Comparison of ENCODE assay signal across 8 mouse cellular contexts in genomic region chr1:71531653-71532052, GRCm38 (mm10). TPM values are rescaled to one million over a fixed set of nuclear protein-coding genes. Genes with fewer than 3 reads are reported as not detected.
DNase-seq lines count a peak whose midpoint lies in the region; ATAC-seq and TF ChIP-seq lines count a peak whose summit lies in the region.

No protein-coding gene starts in this region.

- H3K9ac ChIP-seq in forebrain, embryonic 12.5 days, result no peak overlapping the region
- H3K9ac ChIP-seq in midbrain, postnatal 0 days (replicated peaks; ENCODE audit: low read length, poor library complexity, severe bottlenecking), result no peak overlapping the region
- H3K9ac ChIP-seq in midbrain, embryonic 11.5 days (ENCODE audit: low read length), result no peak overlapping the region
- no peak overlapping the region for H3K9ac ChIP-seq in intestine, postnatal 0 days (ENCODE audit: low read depth, low read length)

- peak; percentile 50 for TF ChIP-seq CTCF in midbrain, postnatal 0 days (IDR thresholded peaks at IDR 0.05)
- peak; percentile 85 for TF ChIP-seq CTCF in intestine, postnatal 0 days (IDR thresholded peaks at IDR 0.05; ENCODE audit: low read depth)

- no peak overlapping the region for H3K4me2 ChIP-seq in forebrain, embryonic 12.5 days
- no peak overlapping the region for H3K4me2 ChIP-seq in midbrain, postnatal 0 days (ENCODE audit: low read depth, low read length, poor library complexity, severe bottlenecking)
- no peak overlapping the region for H3K4me2 ChIP-seq in midbrain, embryonic 11.5 days
- H3K4me2 ChIP-seq in intestine, postnatal 0 days (replicated peaks; ENCODE audit: low read depth), result no peak overlapping the region

- no peaks in the 10 kb centered on the region for H3K9me3 ChIP-seq in forebrain, embryonic 10.5 days
- H3K9me3 ChIP-seq in forebrain, embryonic 12.5 days, result no peaks in the 10 kb centered on the region
- no peaks in the 10 kb centered on the region for H3K9me3 ChIP-seq in midbrain, postnatal 0 days (ENCODE audit: low read length)
- no peaks in the 10 kb centered on the region for H3K9me3 ChIP-seq in midbrain, embryonic 11.5 days (ENCODE audit: control insufficient read depth, low read length)
- H3K9me3 ChIP-seq in intestine, postnatal 0 days (ENCODE audit: control insufficient read depth), result no peaks in the 10 kb centered on the region

- H3K27me3 ChIP-seq in forebrain, embryonic 10.5 days (ENCODE audit: poor library complexity, severe bottlenecking), result no peaks in the 10 kb centered on the region
- H3K27me3 ChIP-seq in forebrain, embryonic 12.5 days, result no peaks in the 10 kb centered on the region
- no peaks in the 10 kb centered on the region for H3K27me3 ChIP-seq in midbrain, postnatal 0 days (ENCODE audit: insufficient read depth, low read length)
- H3K27me3 ChIP-seq in midbrain, embryonic 11.5 days (ENCODE audit: control insufficient read depth, insufficient read depth, low read length), result no peaks in the 10 kb centered on the region
- no peaks in the 10 kb centered on the region for H3K27me3 ChIP-seq in intestine, postnatal 0 days (replicated peaks; ENCODE audit: control insufficient read depth, insufficient read depth, low read length)

- no peaks in the 10 kb centered on the region for H3K4me1 ChIP-seq in forebrain, embryonic 10.5 days
- H3K4me1 ChIP-seq in forebrain, embryonic 12.5 days, result no peaks in the 10 kb centered on the region
- H3K4me1 ChIP-seq in midbrain, postnatal 0 days (ENCODE audit: insufficient read depth, low read length), result no peaks in the 10 kb centered on the region
- H3K4me1 ChIP-seq in midbrain, embryonic 11.5 days (ENCODE audit: control insufficient read depth, insufficient read depth, low read length), result no peaks in the 10 kb centered on the region
- H3K4me1 ChIP-seq in intestine, postnatal 0 days (replicated peaks; ENCODE audit: control insufficient read depth, insufficient read depth, low read length), result no peaks in the 10 kb centered on the region

- DNase-seq in forebrain, embryonic 10.5 days (ENCODE audit: extremely low spot score, low spot score), result peak; percentile 28
- DNase-seq in midbrain, postnatal 0 days (ENCODE audit: low spot score), result peak; percentile 12
- DNase-seq in midbrain, embryonic 11.5 days (ENCODE audit: low spot score, missing footprints), result no peak
- DNase-seq in brain, adult 2 months (ENCODE audit: low read depth, low spot score), result peak; percentile 68
- DNase-seq in c-Kit-positive CD71-positive TER-119-positive erythroid progenitor cells, embryonic 14.5 days (ENCODE audit: low spot score), result no peak

- H3K36me3 ChIP-seq in forebrain, embryonic 10.5 days (replicated peaks), result no peaks in the 10 kb centered on the region
- H3K36me3 ChIP-seq in forebrain, embryonic 12.5 days (replicated peaks), result no peaks in the 10 kb centered on the region
- no peaks in the 10 kb centered on the region for H3K36me3 ChIP-seq in midbrain, postnatal 0 days (ENCODE audit: insufficient read depth, low read length)
- no peaks in the 10 kb centered on the region for H3K36me3 ChIP-seq in midbrain, embryonic 11.5 days (ENCODE audit: control insufficient read depth, insufficient read depth, low read length)
- H3K36me3 ChIP-seq in intestine, postnatal 0 days (ENCODE audit: control insufficient read depth, insufficient read depth), result no peaks in the 10 kb centered on the region

- no peak overlapping the region for H3K27ac ChIP-seq in forebrain, embryonic 10.5 days
- no peak overlapping the region for H3K27ac ChIP-seq in forebrain, embryonic 12.5 days
- no peak overlapping the region for H3K27ac ChIP-seq in midbrain, postnatal 0 days (ENCODE audit: low read depth, low read length)
- no peak overlapping the region for H3K27ac ChIP-seq in midbrain, embryonic 11.5 days (ENCODE audit: low read depth, low read length)
- no peak overlapping the region for H3K27ac ChIP-seq in intestine, postnatal 0 days (ENCODE audit: low read depth, low read length)

- 22% methylated on average over 7 of the region's 7 CpGs for WGBS in forebrain, embryonic 10.5 days
- WGBS in forebrain, embryonic 12.5 days, result 25% methylated on average over 7 of the region's 7 CpGs
- 30% methylated on average over 7 of the region's 7 CpGs for WGBS in midbrain, postnatal 0 days
- WGBS in midbrain, embryonic 11.5 days, result 23% methylated on average over 7 of the region's 7 CpGs
- WGBS in intestine, postnatal 0 days, result 22% methylated on average over 7 of the region's 7 CpGs

- no peak for ATAC-seq in forebrain, embryonic 12.5 days (ENCODE audit: low FRiP score)
- no peak for ATAC-seq in midbrain, postnatal 0 days (ENCODE audit: low FRiP score)
- ATAC-seq in midbrain, embryonic 11.5 days (ENCODE audit: low FRiP score), result no peak
- peak; percentile 51; the same call in 1 of the 2 replicates for ATAC-seq in intestine, postnatal 0 days
- ATAC-seq in megakaryocyte, adult 5-6 weeks (ENCODE audit: poor library complexity, severe bottlenecking), result peak; percentile 59

- H3K4me3 ChIP-seq in forebrain, embryonic 10.5 days, result no peak overlapping the region
- no peak overlapping the region for H3K4me3 ChIP-seq in forebrain, embryonic 12.5 days (replicated peaks)
- no peak overlapping the region for H3K4me3 ChIP-seq in midbrain, postnatal 0 days (ENCODE audit: low read depth, low read length)
- no peak overlapping the region for H3K4me3 ChIP-seq in midbrain, embryonic 11.5 days (ENCODE audit: low read depth, low read length)
- no peak overlapping the region for H3K4me3 ChIP-seq in intestine, postnatal 0 days (ENCODE audit: low read depth, low read length)

RNA-seq across cellular contexts. Expression of gene Atic, which starts 25.3 kb away (rescaled TPM):
- 75.0 and 79.1 TPM in 2 replicates for polyA plus RNA-seq in forebrain, embryonic 10.5 days (2016; fragmentation: Nextera tagmentation; extraction: Ambion mirVana)
- 37.4 and 37.7 TPM in 2 replicates for polyA plus RNA-seq in forebrain, embryonic 12.5 days (2016; fragmentation: Nextera tagmentation; extraction: Ambion mirVana)
- total RNA-seq in midbrain, postnatal 0 days (2014; rRNA removed), result 44.7 and 47.8 TPM in 2 replicates
- 26.5 and 27.4 TPM in 2 replicates for polyA plus RNA-seq in midbrain, postnatal 0 days (2015; fragmentation: Nextera tagmentation; extraction: Ambion mirVana)
- 38.8 and 42.9 TPM in 2 replicates for polyA plus RNA-seq in midbrain, embryonic 11.5 days (2014; fragmentation: Nextera tagmentation; extraction: Ambion mirVana)
- polyA plus RNA-seq in intestine, postnatal 0 days (2015; fragmentation: Nextera tagmentation; extraction: Ambion mirVana), result 23.2 and 24.6 TPM in 2 replicates
- total RNA-seq in megakaryocyte, adult 5-6 weeks (2015), result 45.4 and 47.9 TPM in 2 replicates
- 113 and 115 TPM in 2 replicates for total RNA-seq in megakaryocyte, adult 5-6 weeks (2017)

Comparison
In these comparisons a context has a peak if more than half of its experiments do, and no peak if none do; other contexts are left out.
1. DNase-seq: peak in forebrain, embryonic 10.5 days (single experiment), midbrain, postnatal 0 days (single experiment) and brain, adult 2 months (single experiment); none in midbrain, embryonic 11.5 days (single experiment) and c-Kit-positive CD71-positive TER-119-positive erythroid progenitor cells, embryonic 14.5 days (single experiment).
2. ATAC-seq: peak in intestine, postnatal 0 days (single experiment) and megakaryocyte, adult 5-6 weeks (single experiment); none in forebrain, embryonic 12.5 days (single experiment), midbrain, postnatal 0 days (single experiment) and midbrain, embryonic 11.5 days (single experiment).